Mouse (Mus musculus) heart, postnatal 4 days (tissue): ENCODE results near the gene Ostn. TPM values are rescaled to one million over a fixed set of nuclear protein-coding genes. Genes with fewer than 3 reads are reported as not detected.

Experiments used
- DNase-seq: peaks from one replicate; pipeline ENCODE4 v3.0.0; 2021
- total RNA-seq, 2 experiments: library from RNA; stranded (reverse); gene quantifications; 2 replicates each; pipeline ENCODE4 v1.2.3; 2021

Ostn gene
- total RNA-seq, 2 experiments from 2014 or later, result not detected

- DNase-seq, result no peak
These were observed 80.6 kb downstream of the Ostn start for GRCm38 (mm10) chr16:27387634-27388611.

GRCm38 (mm10) chr16:27388761-27389451 lies 81.6 kb downstream of the Ostn start, which contains the start of gene Ccdc50:
Gene Ccdc50, plus strand, starts transcription at chr16:27388869.
- DNase-seq, result peak; percentile 83

GRCm38 (mm10) chr16:27389534-27390282 lies 82.4 kb downstream of the Ostn start:
- DNase-seq, result peak; percentile 17

GRCm38 (mm10) chr16:27390306-27390705 lies 83.0 kb downstream of the Ostn start:
- DNase-seq, result no peak

- no peak for DNase-seq
These were observed 84.6 kb downstream of the Ostn start for GRCm38 (mm10) chr16:27391845-27392244.

- no peak for DNase-seq
These were observed 88.2 kb downstream of the Ostn start for GRCm38 (mm10) chr16:27395251-27396037.

- no peak for DNase-seq
These were observed 89.7 kb downstream of the Ostn start for GRCm38 (mm10) chr16:27396951-27397350.

GRCm38 (mm10) chr16:27399026-27399718 lies 91.9 kb downstream of the Ostn start:
- DNase-seq, result no peak

GRCm38 (mm10) chr16:27399719-27400253 lies 92.5 kb downstream of the Ostn start:
- DNase-seq, result no peak

Other genes with a start within 250 kb of the Ostn start
- gene Uts2b, start 62.8 kb downstream of the Ostn start, total RNA-seq, result 1 to 10 TPM; 4.1 to 4.9 TPM
- 10 to 100 TPM; 61.1 to 64.5 TPM for gene Ccdc50, start 81.4 kb downstream of the Ostn start, total RNA-seq